Mouse (Mus musculus) layer of hippocampus, adult 2 months (tissue): ENCODE results near the gene Fermt1. TPM values are rescaled to one million over a fixed set of nuclear protein-coding genes. Genes with fewer than 3 reads are reported as not detected.

Source experiments
- DNase-seq, 2 experiments: peaks; one replicate each; pipeline ENCODE4 v3.0.0; 2022; ENCODE audit warnings: low spot score in 2 of 2
- H3K27ac ChIP-seq: fragments of 200-600 bp; 2 replicates; pipeline ENCODE4 v1.8.1; 2022
- H3K4me3 ChIP-seq: fragments of 200-600 bp; 2 replicates; pipeline ENCODE4 v1.8.1; 2022; ENCODE audit warnings: mild to moderate bottlenecking
- CTCF ChIP-seq: fragments of 200-600 bp; conservative IDR thresholded peaks from 2 replicates; pipeline ENCODE4 v1.8.1; 2022; ENCODE audit warnings: antibody characterized with exemption, mild to moderate bottlenecking, moderate library complexity
- total RNA-seq, 2 experiments: library from RNA; stranded (reverse); gene quantifications; 2 replicates each; pipeline ENCODE4 v1.2.3; 2021

Fermt1 gene
- total RNA-seq, 2 experiments from 2014 or later, result 0.44 to 0.54 TPM

DNA sequence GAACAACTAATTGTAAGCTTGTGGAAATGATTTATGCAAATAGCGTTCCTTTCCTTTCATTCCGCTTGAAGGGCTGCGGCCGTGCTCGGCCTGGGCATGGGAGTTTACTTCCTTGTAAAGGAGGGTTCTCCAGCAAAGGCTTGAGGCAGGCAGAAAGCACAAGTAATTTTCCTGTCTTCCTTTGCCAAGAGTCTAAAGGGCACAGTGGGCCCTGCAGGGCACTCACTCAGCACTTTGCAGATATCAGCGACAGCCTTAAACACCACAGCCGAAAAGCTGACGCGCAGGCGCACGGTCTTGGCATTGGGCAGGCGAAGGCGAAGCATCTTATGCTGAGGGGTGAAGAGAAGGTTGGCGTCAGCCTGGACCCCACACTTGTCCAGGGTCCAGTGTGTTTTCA, 6.7 kb downstream of the Fermt1 start:
- DNase-seq, result no peak
- TF ChIP-seq CTCF, result no peak

DNA sequence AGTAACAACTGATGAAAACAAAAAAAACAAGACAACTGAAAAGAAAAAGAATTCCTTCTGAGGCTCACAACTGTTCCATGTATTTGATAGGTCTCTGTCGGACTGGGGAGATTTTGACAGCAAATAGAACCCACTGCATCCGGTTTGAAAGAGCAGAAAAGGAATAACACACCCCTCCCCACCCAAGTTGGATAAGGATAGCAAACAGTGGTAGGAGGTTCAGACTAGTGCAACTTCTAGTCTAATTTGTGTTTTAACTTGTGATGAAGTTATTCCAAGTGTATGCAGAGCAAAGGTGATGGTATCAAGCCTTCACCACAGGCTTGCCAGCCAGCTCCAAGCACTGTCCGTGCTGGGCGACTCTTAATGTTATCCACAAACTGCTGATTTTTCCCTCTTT, 9.5 kb downstream of the Fermt1 start:
- DNase-seq, result no peak
- no peak for TF ChIP-seq CTCF
- no peak overlapping the region for H3K27ac ChIP-seq
- no peak overlapping the region for H3K4me3 ChIP-seq

More for the DNA sequence above, 6.7 kb downstream of the Fermt1 start:
- Histone ChIP-seq H3K4me3 (no peak overlapping the region), H3K27ac (no peak overlapping the region)

DNA sequence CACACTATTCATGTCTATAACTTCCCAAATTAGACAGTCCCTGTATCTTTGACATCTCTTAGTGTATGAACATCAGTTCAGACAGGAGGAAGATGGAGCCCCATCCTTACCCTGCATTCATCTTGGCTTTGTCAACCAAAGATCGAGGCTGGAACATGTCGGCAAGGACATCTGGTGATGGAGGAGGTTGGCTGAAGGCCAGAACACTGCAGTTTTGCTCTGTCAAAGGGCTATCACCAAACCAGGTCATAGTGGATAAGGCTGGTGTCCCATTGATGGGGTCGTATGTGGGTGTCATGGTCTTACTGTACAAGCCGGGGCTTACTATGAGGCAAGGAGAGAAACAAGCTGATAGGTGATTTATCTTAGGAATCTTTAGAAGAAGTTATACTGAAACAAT, 11.0 kb downstream of the Fermt1 start:
- no peak overlapping the region for H3K27ac ChIP-seq
- H3K4me3 ChIP-seq, result no peak overlapping the region
- DNase-seq, result no peak
- no peak for TF ChIP-seq CTCF

DNA sequence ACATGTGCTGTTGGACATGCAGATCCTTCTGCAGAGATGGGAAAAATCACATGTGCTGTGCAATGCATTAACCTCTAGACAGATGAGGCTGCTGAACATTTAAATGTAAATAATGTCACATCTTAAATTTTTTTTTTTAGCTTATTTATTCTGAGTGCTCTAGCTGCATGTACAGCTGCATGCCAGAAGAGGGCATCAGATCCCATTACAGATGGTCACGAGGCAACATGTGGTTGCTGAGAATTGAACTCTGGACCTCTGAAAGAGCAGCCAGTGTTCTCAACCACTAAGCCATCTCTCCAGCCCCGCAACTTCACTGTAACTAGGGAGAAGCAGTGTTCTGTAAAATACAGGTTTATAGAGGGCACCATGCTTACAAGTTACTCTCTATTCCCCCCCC, 11.6 kb downstream of the Fermt1 start:
- peak; percentile 16 for TF ChIP-seq CTCF
- no peak overlapping the region for H3K4me3 ChIP-seq
- no peak overlapping the region for H3K27ac ChIP-seq
- DNase-seq, result no peak

DNA sequence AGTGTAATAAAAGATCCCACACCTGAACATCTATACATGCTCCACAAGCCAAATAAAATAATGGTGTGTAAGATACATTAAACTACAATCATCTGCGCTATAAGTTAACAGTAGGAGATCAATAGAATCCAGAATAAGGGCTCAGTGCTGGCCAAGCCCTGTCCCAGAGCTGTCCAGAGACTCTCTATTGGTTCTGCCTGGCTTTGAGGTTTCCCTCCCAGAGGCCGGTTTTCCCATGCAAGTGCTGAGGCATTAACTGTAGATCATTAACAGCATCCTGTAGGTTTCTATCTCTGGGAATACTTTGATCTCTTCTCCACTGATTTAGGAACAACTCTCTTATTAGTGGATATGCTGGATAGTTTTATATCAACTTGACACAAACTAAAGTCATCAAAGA, 16.7 kb downstream of the Fermt1 start:
- Histone ChIP-seq H3K4me3 (no peak overlapping the region), H3K27ac (no peak overlapping the region)
- TF ChIP-seq CTCF, result no peak
- no peak for DNase-seq

DNA sequence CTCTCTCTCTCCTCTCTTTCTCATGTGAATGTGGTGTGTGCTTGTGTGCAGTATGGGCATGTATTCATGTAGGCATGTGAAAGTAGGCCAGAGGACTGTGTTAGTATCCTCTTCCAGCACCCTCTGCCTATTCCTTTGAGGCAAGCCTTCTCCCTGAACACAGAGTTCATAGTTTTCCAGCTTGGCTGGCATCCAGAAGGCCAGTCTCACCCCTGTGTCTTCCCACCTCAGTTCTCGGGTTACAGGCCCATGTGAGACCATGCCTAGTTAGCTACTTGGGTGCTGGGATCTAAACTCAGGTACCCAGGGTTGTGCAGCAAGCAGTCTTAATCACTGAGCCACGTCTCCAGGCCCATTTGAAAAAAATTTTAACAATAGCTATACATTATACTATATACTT, 17.8 kb downstream of the Fermt1 start:
- Histone ChIP-seq H3K4me3 (no peak overlapping the region), H3K27ac (no peak overlapping the region)
- no peak for DNase-seq
- no peak for TF ChIP-seq CTCF

DNA sequence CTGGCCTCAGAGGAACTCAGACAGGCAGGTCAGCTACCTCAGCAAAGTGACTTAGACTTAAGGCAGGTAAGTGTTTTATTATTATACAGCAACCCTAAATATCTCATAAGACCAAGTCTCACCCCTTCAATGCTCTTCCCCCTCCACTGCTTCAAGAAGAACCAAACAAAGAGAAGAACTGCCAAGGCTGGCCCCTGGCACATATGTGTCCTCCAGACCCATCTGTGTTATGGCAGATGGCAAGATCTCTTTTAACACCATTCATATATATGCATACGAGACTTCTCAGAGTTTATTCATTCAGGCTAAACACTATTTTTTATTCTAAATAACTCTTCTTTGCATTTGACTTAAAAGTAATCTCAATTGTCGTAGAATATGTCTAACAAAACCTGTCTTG, 18.4 kb downstream of the Fermt1 start:
- H3K27ac ChIP-seq, result no peak overlapping the region
- no peak for TF ChIP-seq CTCF
- no peak for DNase-seq
- H3K4me3 ChIP-seq, result no peak overlapping the region

DNA sequence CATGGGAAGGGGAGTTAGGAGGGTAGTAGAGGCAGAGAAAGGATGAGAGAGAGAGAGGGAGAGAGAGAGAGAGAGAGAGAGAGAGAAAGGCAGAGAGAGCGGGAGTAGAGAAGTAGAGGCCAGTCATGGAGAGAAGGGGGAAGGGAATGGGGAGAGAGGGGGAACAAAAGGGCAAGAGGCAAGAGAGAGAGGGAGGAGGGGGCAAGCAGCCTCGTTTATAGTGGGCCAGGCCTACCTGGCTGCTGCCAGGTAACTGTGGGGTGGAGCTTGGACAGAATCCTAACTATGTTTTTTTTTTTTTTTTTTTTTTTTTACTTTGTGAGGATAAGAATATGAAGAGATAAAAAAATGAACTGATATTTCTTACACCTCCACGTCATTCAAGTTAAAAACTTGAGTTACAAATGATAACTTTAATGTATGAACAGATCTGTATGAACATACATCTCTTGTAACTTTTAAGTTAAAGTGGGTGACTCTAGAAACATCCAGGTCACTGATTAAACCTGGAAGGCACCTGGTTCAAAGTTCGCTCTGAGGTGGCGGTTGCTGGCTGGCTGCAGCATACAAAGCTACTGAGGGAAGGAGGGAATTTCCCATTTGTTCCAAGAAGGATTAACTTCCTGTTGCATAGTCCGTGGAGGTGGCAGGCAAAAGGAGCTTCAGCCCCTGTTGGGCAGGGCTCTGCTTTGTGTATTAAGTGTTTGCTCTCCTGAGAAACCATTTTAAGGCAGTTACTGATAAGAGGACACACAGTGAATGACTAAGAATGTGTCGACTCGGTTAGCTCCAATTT, 22.2 kb downstream of the Fermt1 start:
- H3K4me3 ChIP-seq, result no peak overlapping the region
- no peak for DNase-seq
- TF ChIP-seq CTCF, result no peak

DNA sequence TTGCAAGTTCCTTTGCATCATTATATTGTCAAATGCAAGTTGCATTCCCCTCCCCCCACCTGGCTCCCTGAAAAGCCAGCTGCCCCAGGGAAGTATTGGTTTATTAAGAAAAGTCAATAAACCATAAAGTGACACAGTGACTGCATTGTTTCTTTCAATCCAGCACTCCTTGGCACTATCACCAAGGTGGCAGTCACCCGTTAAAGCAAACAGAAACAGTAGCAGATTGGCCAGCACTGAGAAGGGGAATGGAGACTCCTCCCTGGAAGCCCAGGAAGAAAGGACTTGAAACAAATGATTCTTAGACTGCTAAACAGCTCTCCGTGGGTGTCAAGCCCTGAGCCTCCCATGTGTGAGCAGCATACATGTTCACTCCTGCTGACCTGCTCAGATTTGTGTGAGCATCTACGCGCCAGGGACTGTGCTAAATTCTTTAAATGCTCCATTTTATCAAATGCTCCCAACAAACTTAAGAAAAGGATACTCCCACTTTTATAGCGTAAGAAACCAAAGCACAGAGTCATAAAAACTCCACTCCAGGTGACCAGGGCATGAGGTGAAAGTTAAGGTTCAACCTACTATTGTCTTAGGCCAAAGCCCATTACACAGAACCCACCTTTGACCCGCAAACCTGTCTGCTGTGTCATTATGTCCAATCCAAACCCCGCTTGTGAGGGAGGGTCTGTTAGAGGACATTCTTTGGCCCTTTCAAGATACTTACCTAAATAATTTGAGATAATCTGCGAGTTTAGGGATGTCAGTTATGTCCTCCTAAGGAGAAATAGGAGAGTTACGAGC, 23.4 kb downstream of the Fermt1 start:
- Histone ChIP-seq H3K27ac (no peak overlapping the region), H3K4me3 (no peak overlapping the region)
- no peak for TF ChIP-seq CTCF
- no peak for DNase-seq

More for the DNA sequence above, 22.2 kb downstream of the Fermt1 start:
- H3K27ac ChIP-seq, result no peak overlapping the region

DNA sequence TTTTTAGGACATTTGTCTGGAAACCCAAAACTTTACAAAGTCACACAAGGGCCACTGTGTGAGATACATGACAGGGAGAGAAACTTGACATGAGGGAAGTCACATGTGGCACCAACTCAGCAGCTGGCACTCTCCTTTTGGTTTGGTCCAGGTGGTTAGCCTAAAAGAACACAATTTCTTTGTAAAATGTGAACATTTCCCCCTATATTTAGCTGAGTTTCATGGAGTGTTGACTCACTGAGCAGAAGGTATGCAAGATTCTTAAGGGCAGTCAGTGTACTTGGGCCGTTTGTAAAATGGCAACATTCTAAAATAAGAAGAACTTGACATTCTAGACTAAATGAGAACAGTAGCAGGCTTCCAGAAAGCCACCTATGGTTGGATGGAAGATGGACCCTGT, 30.9 kb downstream of the Fermt1 start:
- Histone ChIP-seq H3K4me3 (no peak overlapping the region), H3K27ac (no peak overlapping the region)
- DNase-seq, result no peak
- TF ChIP-seq CTCF, result no peak

DNA sequence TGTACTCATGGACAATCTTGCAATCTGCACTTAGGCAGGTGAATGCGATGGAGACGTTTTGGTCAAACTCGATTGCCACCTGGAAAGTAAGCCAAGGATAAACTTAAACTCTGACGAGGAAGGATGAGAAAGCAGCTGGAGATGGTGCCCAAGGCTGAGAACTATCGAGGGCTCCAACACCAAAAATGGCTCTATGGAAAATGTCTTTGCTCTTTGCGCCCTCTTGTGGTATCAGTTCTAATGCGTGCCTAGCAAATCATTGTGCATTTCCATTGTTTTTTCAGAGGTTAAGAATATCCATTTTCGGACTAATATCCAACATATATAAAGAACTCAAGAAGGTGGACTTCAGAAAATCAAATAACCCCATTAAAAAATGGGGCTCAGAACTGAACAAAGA, 38.9 kb downstream of the Fermt1 start:
- Histone ChIP-seq H3K4me3 (no peak overlapping the region), H3K27ac (no peak overlapping the region)
- peak; percentile 38 to 66 for DNase-seq
- peak; percentile 77 for TF ChIP-seq CTCF

DNA sequence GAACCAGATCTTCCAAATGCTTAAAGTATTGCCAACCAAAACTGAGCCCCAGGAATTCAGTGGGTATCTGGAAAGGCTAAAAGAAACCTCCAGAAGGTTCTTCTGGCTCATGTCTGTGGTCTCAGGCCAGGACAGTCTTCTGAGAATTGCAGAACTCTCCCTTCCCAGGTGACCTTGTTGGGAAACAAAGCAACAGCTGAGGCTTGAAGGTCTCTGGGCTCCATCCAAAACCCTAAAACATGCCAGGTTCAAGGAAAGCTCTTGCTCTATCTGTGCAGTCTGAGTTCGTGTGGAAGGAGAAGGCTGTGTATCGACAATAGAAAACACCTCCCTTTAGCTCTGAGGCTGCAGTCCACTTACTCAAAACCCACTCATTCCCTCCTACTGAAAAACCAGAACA, 40.7 kb downstream of the Fermt1 start:
- no peak for TF ChIP-seq CTCF
- no peak overlapping the region for H3K27ac ChIP-seq
- DNase-seq, result no peak
- H3K4me3 ChIP-seq, result no peak overlapping the region

DNA sequence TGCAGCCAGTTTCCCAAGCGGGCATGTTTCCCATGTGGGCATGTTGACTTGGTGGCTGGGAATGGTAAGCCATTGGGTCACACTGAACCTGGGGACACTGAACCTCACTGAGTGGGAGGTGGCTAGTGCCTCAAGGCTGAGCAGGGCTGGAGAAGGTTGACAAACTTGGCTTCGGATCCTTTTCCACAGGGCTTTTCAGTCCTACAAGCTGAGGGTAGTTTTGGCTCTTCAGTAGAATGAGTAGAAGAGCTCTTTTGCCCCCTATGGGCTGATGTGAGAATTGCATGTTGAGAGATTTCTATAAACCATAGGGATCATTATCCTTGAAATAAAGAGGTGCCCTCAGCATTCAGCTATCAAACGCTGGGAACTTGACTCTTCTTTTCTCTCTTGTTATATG, 42.2 kb downstream of the Fermt1 start:
- DNase-seq, result peak; percentile 58 to 79
- no peak overlapping the region for H3K4me3 ChIP-seq
- H3K27ac ChIP-seq, result no peak overlapping the region
- peak; percentile 90 for TF ChIP-seq CTCF

DNA sequence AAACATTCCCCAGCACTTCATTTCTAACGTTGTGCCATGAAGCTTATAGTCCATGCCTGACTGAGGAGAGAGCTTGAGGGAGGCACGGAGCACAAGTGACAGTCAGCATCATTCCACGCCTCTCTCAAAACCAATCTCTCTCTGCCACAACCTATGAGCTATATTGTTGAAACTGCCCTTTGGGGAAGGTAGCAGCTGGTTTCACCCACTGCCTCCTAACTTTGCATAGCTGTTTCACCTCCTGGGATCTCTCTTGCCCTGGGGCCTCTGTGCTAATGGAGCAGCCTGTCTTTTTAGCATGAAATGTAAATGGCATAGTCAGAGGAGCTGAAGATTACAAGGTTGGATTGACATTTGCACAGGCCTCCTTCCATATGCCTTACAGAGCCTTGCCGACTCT, 43.6 kb downstream of the Fermt1 start:
- Histone ChIP-seq H3K4me3 (no peak overlapping the region), H3K27ac (no peak overlapping the region)
- DNase-seq, result no peak
- TF ChIP-seq CTCF, result no peak
